Mouse (Mus musculus): ENCODE data around the gene Rnf166.

GRCm38 (mm10) chr8:122426145-122426544 lies 49.7 kb downstream of the Rnf166 start:
- no peak for TF ChIP-seq POLR2AphosphoS2 (IDR thresholded peaks at IDR 0.05; ENCODE audit: insufficient read length, low read depth)
- TF ChIP-seq POLR2A (IDR thresholded peaks at IDR 0.05; ENCODE audit: insufficient read length, low read depth): no peak
- TF ChIP-seq TCF12 (IDR thresholded peaks at IDR 0.05; ENCODE audit: insufficient read depth, poor library complexity, severe bottlenecking): no peak
- no peak for TF ChIP-seq USF1 (IDR thresholded peaks at IDR 0.05; ENCODE audit: low read depth)
- no peak for TF ChIP-seq MAX (IDR thresholded peaks at IDR 0.05; ENCODE audit: low read depth)
- TF ChIP-seq SRF (IDR thresholded peaks at IDR 0.05; ENCODE audit: control insufficient read depth, insufficient read length, low read depth): no peak
- TF ChIP-seq E2F4 (IDR thresholded peaks at IDR 0.05; ENCODE audit: insufficient read depth): no peak

All from myocyte (in vitro differentiated cells).